Mouse (Mus musculus) forebrain, embryonic 14.5 days (tissue): ENCODE results near the gene Anxa4. TPM values are rescaled to one million over a fixed set of nuclear protein-coding genes. Genes with fewer than 3 reads are reported as not detected.

ENCODE experiments used
- ATAC-seq: fragments of 200-750 bp; cut with Nextera tagmentation; 2 replicates; pipeline ENCODE4 v1.8.0; 2017; ENCODE audit warnings: mild to moderate bottlenecking, moderate library complexity
- DNase-seq: peaks from one replicate; pipeline ENCODE4 v3.0.0-alpha.2; 2015; ENCODE audit warnings: low spot score
- H3K27ac ChIP-seq: fragments of 300-500 bp; sonication (generic); 2 replicates; pipeline ENCODE4 v1.5.1; 2014; ENCODE audit warnings: low read depth, mild to moderate bottlenecking, control low read depth, low read length, moderate library complexity
- H3K27me3 ChIP-seq: fragments of 300-500 bp; sonication (generic); replicated peaks from 2 replicates; pipeline ENCODE4 v1.6.1; 2014; ENCODE audit warnings: low read length, control low read depth, mixed read lengths; ENCODE audit not compliant: control insufficient read depth, insufficient read depth
- H3K36me3 ChIP-seq: fragments of 300-500 bp; sonication (generic); 2 replicates; pipeline ENCODE4 v1.6.1; 2014; ENCODE audit warnings: low read length, control low read depth; ENCODE audit not compliant: control insufficient read depth, insufficient read depth
- H3K4me1 ChIP-seq: fragments of 300-500 bp; sonication (generic); 2 replicates; pipeline ENCODE4 v1.6.1; 2014; ENCODE audit warnings: antibody characterized with exemption, low read length, control low read depth; ENCODE audit not compliant: control insufficient read depth, insufficient read depth
- H3K4me2 ChIP-seq: fragments of 300-500 bp; sonication (generic); 2 replicates; pipeline ENCODE4 v1.6.1; 2014; ENCODE audit warnings: mild to moderate bottlenecking, control low read depth, low read length
- H3K4me3 ChIP-seq: fragments of 300-500 bp; sonication (generic); 2 replicates; pipeline ENCODE4 v1.5.1; 2014; ENCODE audit warnings: low read depth, low read length, control low read depth
- H3K9ac ChIP-seq: fragments of 300-500 bp; sonication (generic); 2 replicates; pipeline ENCODE4 v1.6.1; 2014; ENCODE audit warnings: mild to moderate bottlenecking, low read length, control low read depth, moderate library complexity
- H3K9me3 ChIP-seq: fragments of 300-500 bp; sonication (generic); replicated peaks from 2 replicates; pipeline ENCODE4 v1.6.1; 2016; ENCODE audit warnings: low read length, control low read depth, mixed read lengths; ENCODE audit not compliant: control insufficient read depth
- WGBS: fragments of 180-500 bp; shearing (Covaris S2); extraction: QIAGEN DNeasy Blood & Tissue Kit; methylation state at CpG from one replicate; pipeline ENCODE4 v1.1.7; 2014; 5-methylcytosine and 5-hydroxymethylcytosine counted together
- polyA plus RNA-seq: library from polyadenylated mRNA; unstranded; fragments of >200 nt; fragmentation: Nextera tagmentation; extraction: Ambion mirVana; gene quantifications from 2 replicates; pipeline ENCODE4 v1.2.1, GENCODE M21; 2014

The Anxa4 gene
- polyA plus RNA-seq, 1 experiment from 2014 or later = 6.5 TPM

- 83% methylated on average over 6 of the region's 6 CpGs for WGBS
- Histone ChIP-seq H3K27ac (no peak overlapping the region), H3K9me3 (no peaks in the 10 kb centered on the region), H3K4me3 (no peak overlapping the region), H3K9ac (no peak overlapping the region), H3K4me2 (no peak overlapping the region), H3K36me3 (no peaks in the 10 kb centered on the region), H3K4me1 (no peaks in the 10 kb centered on the region), H3K27me3 (no peaks in the 10 kb centered on the region)
- DNase-seq (no peak), ATAC-seq (no peak)
Observed at GRCm38 (mm10) chr6:86774937-86775336, 18.4 kb downstream of the Anxa4 start.

- DNase-seq (no peak), ATAC-seq (no peak)
- WGBS = 88% methylated on average over 4 of the region's 4 CpGs
- Histone ChIP-seq H3K4me3 (no peak overlapping the region), H3K36me3 (no peaks in the 10 kb centered on the region), H3K27ac (no peak overlapping the region), H3K9me3 (no peaks in the 10 kb centered on the region), H3K4me1 (no peaks in the 10 kb centered on the region), H3K27me3 (no peaks in the 10 kb centered on the region), H3K4me2 (no peak overlapping the region), H3K9ac (no peak overlapping the region)
Observed at GRCm38 (mm10) chr6:86773830-86774229, 19.6 kb downstream of the Anxa4 start.

GRCm38 (mm10) chr6:86772631-86773030 lies 20.8 kb downstream of the Anxa4 start:
- no peaks in the 10 kb centered on the region for H3K36me3 ChIP-seq
- H3K9me3 ChIP-seq = no peaks in the 10 kb centered on the region
- no peak overlapping the region for H3K4me3 ChIP-seq
- DNase-seq = no peak
- H3K4me2 ChIP-seq = no peak overlapping the region
- WGBS = 88% methylated on average over 7 of the region's 7 CpGs
- no peak for ATAC-seq
- H3K27me3 ChIP-seq = no peaks in the 10 kb centered on the region
- no peaks in the 10 kb centered on the region for H3K4me1 ChIP-seq
- H3K9ac ChIP-seq = no peak overlapping the region
- no peak overlapping the region for H3K27ac ChIP-seq

GRCm38 (mm10) chr6:86768938-86769337 lies 24.4 kb downstream of the Anxa4 start:
- H3K9ac ChIP-seq = no peak overlapping the region
- H3K9me3 ChIP-seq = no peaks in the 10 kb centered on the region
- DNase-seq = no peak
- H3K27ac ChIP-seq = no peak overlapping the region
- H3K27me3 ChIP-seq = no peaks in the 10 kb centered on the region
- no peak for ATAC-seq
- 86% methylated on average over 4 of the region's 4 CpGs for WGBS
- H3K36me3 ChIP-seq = no peaks in the 10 kb centered on the region
- H3K4me1 ChIP-seq = no peaks in the 10 kb centered on the region
- H3K4me2 ChIP-seq = no peak overlapping the region
- no peak overlapping the region for H3K4me3 ChIP-seq

GRCm38 (mm10) chr6:86768186-86768776 lies 25.1 kb downstream of the Anxa4 start:
- DNase-seq = no peak
- no peak for ATAC-seq
- H3K36me3 ChIP-seq = no peaks in the 10 kb centered on the region
- no peaks in the 10 kb centered on the region for H3K9me3 ChIP-seq
- no peak overlapping the region for H3K27ac ChIP-seq
- no peak overlapping the region for H3K4me2 ChIP-seq
- no peak overlapping the region for H3K4me3 ChIP-seq
- no peaks in the 10 kb centered on the region for H3K27me3 ChIP-seq
- H3K4me1 ChIP-seq = no peaks in the 10 kb centered on the region
- H3K9ac ChIP-seq = no peak overlapping the region
- 85% methylated on average over 4 of the region's 4 CpGs for WGBS

GRCm38 (mm10) chr6:86767465-86767864 lies 25.9 kb downstream of the Anxa4 start:
- no peak overlapping the region for H3K27ac ChIP-seq
- no peaks in the 10 kb centered on the region for H3K4me1 ChIP-seq
- no peak overlapping the region for H3K4me2 ChIP-seq
- H3K9ac ChIP-seq = no peak overlapping the region
- H3K9me3 ChIP-seq = no peaks in the 10 kb centered on the region
- no peak for DNase-seq
- H3K27me3 ChIP-seq = no peaks in the 10 kb centered on the region
- ATAC-seq = no peak
- H3K4me3 ChIP-seq = no peak overlapping the region
- WGBS = 85% methylated on average over 3 of the region's 3 CpGs
- no peaks in the 10 kb centered on the region for H3K36me3 ChIP-seq

- H3K4me3 ChIP-seq = no peak overlapping the region
- no peaks in the 10 kb centered on the region for H3K27me3 ChIP-seq
- H3K9me3 ChIP-seq = no peaks in the 10 kb centered on the region
- no peak overlapping the region for H3K4me2 ChIP-seq
- H3K9ac ChIP-seq = no peak overlapping the region
- H3K27ac ChIP-seq = no peak overlapping the region
- H3K36me3 ChIP-seq = no peaks in the 10 kb centered on the region
- WGBS = 82% methylated on average over 6 of the region's 6 CpGs
- ATAC-seq = no peak
- no peaks in the 10 kb centered on the region for H3K4me1 ChIP-seq
- DNase-seq = no peak
Observed at GRCm38 (mm10) chr6:86765637-86766059, 27.7 kb downstream of the Anxa4 start.

- H3K27me3 ChIP-seq = no peaks in the 10 kb centered on the region
- no peak overlapping the region for H3K4me2 ChIP-seq
- H3K9ac ChIP-seq = no peak overlapping the region
- no peaks in the 10 kb centered on the region for H3K9me3 ChIP-seq
- 88% methylated on average over 10 of the region's 10 CpGs for WGBS
- ATAC-seq (no peak), DNase-seq (no peak)
- H3K36me3 ChIP-seq = no peaks in the 10 kb centered on the region
- H3K4me1 ChIP-seq = no peaks in the 10 kb centered on the region
- H3K4me3 ChIP-seq = no peak overlapping the region
- H3K27ac ChIP-seq = no peak overlapping the region
Observed at GRCm38 (mm10) chr6:86754105-86754863, 39.1 kb downstream of the Anxa4 start.

- Histone ChIP-seq H3K27ac (no peak overlapping the region), H3K27me3 (no peaks in the 10 kb centered on the region), H3K9me3 (no peaks in the 10 kb centered on the region), H3K4me3 (no peak overlapping the region), H3K4me1 (no peaks in the 10 kb centered on the region), H3K4me2 (no peak overlapping the region), H3K36me3 (no peaks in the 10 kb centered on the region), H3K9ac (no peak overlapping the region)
- WGBS = 80% methylated on average over 5 of the region's 5 CpGs
- ATAC-seq (no peak), DNase-seq (no peak)
Observed at GRCm38 (mm10) chr6:86752843-86753485, 40.4 kb downstream of the Anxa4 start.
